Mouse (Mus musculus): ENCODE measurements around the gene Ankrd65.

The Ankrd65 gene

DNA sequence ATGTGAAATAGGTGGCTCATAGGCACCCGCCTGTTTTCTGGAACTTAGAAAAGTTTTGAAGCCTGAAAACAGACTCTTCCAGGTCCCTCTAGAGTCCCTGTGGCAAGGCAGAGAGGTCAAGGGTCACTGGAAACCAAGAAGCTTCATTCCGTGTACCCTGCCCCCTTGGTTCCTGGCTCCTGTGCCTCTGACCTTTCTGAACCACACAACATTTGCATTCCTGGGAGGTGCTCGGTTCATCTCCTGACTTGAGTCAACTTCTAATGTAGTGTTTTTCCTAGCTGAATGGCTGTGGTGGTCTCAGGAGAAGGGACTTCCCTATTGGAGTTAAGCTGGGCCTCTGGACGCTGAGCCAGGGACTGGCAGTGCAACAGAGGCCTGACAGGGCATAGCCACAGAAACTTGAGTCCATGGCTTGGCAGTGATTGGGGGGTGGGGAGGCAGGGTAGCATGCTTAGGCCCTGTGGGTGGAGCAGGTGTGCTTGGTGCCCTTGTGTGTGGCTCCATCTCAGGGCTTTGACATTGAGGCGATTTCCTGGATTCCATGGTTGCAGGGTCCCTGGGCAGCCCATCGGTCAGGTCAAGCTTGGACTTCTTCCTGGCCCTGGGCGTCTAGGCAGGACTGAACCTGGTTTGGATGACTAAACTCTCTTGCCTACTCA, 58.3 kb downstream of the Ankrd65 start:
- DNase-seq, result no peak

Data from cerebellum, postnatal 10 days (tissue).